Mouse (Mus musculus) intestine, postnatal 0 days (tissue): ENCODE measurements around the gene Art4. TPM values are rescaled to one million over a fixed set of nuclear protein-coding genes. Genes with fewer than 3 reads are reported as not detected.

ENCODE experiments used
- ATAC-seq: fragments of 200-750 bp; cut with Nextera tagmentation; 2 replicates; pipeline ENCODE4 v1.8.0; 2017; ENCODE audit warnings: mild to moderate bottlenecking, moderate TSS enrichment, moderate library complexity
- H3K27ac ChIP-seq: fragments of 300-500 bp; sonication (generic); 2 replicates; pipeline ENCODE4 v1.5.1; 2014; ENCODE audit warnings: mild to moderate bottlenecking, low read depth, low read length, moderate library complexity
- H3K27me3 ChIP-seq: fragments of 300-500 bp; sonication (generic); replicated peaks from 2 replicates; pipeline ENCODE4 v1.6.1; 2014; ENCODE audit warnings: low read length, mixed read lengths; ENCODE audit not compliant: control insufficient read depth, insufficient read depth
- H3K36me3 ChIP-seq: fragments of 300-500 bp; sonication (generic); 2 replicates; pipeline ENCODE4 v1.6.1; 2014; ENCODE audit warnings: mild to moderate bottlenecking, moderate library complexity; ENCODE audit not compliant: control insufficient read depth, insufficient read depth
- H3K4me1 ChIP-seq: fragments of 300-500 bp; sonication (generic); replicated peaks from 2 replicates; pipeline ENCODE4 v1.6.1; 2014; ENCODE audit warnings: antibody characterized with exemption, low read length, mixed read lengths; ENCODE audit not compliant: control insufficient read depth, insufficient read depth
- H3K4me2 ChIP-seq: fragments of 300-500 bp; sonication (generic); replicated peaks from 2 replicates; pipeline ENCODE4 v1.6.1; 2014; ENCODE audit warnings: low read depth, mild to moderate bottlenecking, moderate library complexity
- H3K4me3 ChIP-seq: fragments of 300-500 bp; sonication (generic); 2 replicates; pipeline ENCODE4 v1.5.1; 2014; ENCODE audit warnings: low read depth, low read length
- H3K9ac ChIP-seq: fragments of 300-500 bp; sonication (generic); 2 replicates; pipeline ENCODE4 v1.6.1; 2014; ENCODE audit warnings: mild to moderate bottlenecking, low read depth, low read length
- H3K9me3 ChIP-seq: fragments of 300-500 bp; sonication (generic); 2 replicates; pipeline ENCODE4 v1.6.1; 2016; ENCODE audit warnings: mixed run types; ENCODE audit not compliant: control insufficient read depth
- CTCF ChIP-seq: sonication (generic); IDR thresholded peaks from 2 replicates; pipeline ENCODE4 v1.5.1; 2016; ENCODE audit warnings: low read depth, mild to moderate bottlenecking, control low read depth, antibody characterized with exemption, moderate library complexity
- whole genome bisulfite sequencing: fragments of 180-500 bp; shearing (Covaris S2); extraction: QIAGEN DNeasy Blood & Tissue Kit; methylation state at CpG from one replicate; pipeline ENCODE4 v1.1.7; 2014; 5-methylcytosine and 5-hydroxymethylcytosine counted together
- polyA plus RNA-seq: library from polyadenylated mRNA; unstranded; fragments of >200 nt; fragmentation: Nextera tagmentation; extraction: Ambion mirVana; gene quantifications from 2 replicates; pipeline ENCODE4 v1.2.1, GENCODE M21; 2015

Art4 gene
- polyA plus RNA-seq, 1 experiment from 2014 or later: 0.55 TPM

DNA sequence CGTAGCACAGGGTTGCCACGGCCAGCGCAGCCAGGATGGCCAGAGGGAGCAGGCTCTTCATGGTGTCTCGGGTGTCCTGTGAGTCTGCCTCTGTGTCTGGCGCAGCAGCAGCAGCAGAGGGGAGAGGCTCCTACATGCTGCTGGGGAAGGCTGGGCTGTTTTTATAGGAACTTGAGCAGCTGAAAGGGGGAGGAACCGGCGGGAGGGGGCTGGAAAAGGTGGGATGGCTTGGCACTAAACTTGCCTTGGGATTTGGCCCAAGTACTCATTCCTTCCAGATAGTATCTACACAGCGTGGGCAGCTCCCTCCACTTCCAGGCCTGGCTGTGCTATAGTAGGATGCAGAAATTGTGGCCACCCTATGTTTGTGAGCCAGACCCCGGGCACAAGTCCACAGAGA, 18.1 kb upstream of the Art4 start, which contains the start of gene Mgp:
Mgp (minus strand) TSS at position 154 of the 400 bp plus-strand sequence.
- Histone ChIP-seq H3K36me3 (no peaks in the 10 kb centered on the region), H3K27ac (no peak within 1 kb of the TSS), H3K9me3 (no peaks in the 10 kb centered on the region), H3K4me1 (no peaks in the 10 kb centered on the region), H3K27me3 (no peaks in the 10 kb centered on the region), H3K4me2 (peak within 1 kb of the TSS; percentile 35; the same call in 1 of the 2 replicates), H3K4me3 (peak within 1 kb of the TSS; percentile 20; the same call in 1 of the 2 replicates), H3K9ac (no peak within 1 kb of the TSS)
- no peak for ATAC-seq
- 43% methylated on average over 9 of the region's 9 CpGs for whole genome bisulfite sequencing
- TF ChIP-seq CTCF: 0 out of 2 replicates have a peak, but pooled peaks have one; percentile 2

DNA sequence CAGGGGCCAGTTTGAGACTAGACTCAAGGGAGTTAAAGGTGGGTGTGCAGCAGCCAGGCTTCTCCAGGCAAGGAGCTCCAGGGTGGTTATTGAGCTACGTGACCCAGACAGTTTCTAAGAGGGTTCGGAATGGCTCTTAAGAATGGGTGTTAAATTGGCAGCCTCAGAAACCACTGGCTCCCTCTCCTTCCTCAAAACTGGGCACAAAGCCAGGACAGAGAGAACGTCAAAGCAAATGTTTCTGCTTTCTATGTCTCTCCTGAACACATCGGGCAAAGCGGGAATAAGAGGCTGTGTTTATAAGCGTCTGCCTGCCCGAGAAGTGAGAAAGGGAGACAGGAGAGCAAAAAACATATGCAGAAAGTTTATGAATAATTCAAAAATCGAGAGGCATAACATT, 17.1 kb upstream of the Art4 start:
- 49% methylated on average over 8 of the region's 8 CpGs for WGBS
- no peaks in the 10 kb centered on the region for H3K4me1 ChIP-seq
- H3K27me3 ChIP-seq: no peaks in the 10 kb centered on the region
- 0 out of 2 replicates have a peak overlapping the region, but pooled peaks have one; percentile 35 for H3K4me2 ChIP-seq
- no peak overlapping the region for H3K9ac ChIP-seq
- no peak overlapping the region for H3K4me3 ChIP-seq
- no peak overlapping the region for H3K27ac ChIP-seq
- no peaks in the 10 kb centered on the region for H3K36me3 ChIP-seq
- H3K9me3 ChIP-seq: no peaks in the 10 kb centered on the region
- TF ChIP-seq CTCF: no peak
- ATAC-seq: no peak

DNA sequence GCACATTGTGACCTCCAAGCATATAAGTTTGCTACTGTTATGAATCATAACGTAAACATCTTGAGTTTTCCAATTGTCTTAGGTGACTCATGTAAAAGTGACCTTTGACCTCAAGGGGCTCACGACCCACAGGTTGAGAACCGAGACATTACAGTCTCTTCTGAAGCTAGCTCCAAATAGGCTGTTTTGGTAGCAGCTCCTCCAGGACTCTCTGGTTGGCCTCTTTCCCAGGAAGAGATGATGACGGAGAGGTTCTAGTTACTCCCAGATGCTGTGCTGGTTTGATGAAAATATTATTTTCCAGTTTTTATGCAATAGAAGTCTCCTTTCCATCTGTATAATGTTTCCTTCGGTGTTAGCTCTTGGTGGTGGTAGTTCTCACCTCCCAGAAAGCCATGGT, 11.4 kb upstream of the Art4 start:
- Histone ChIP-seq H3K9me3 (no peaks in the 10 kb centered on the region), H3K36me3 (no peaks in the 10 kb centered on the region), H3K27me3 (no peaks in the 10 kb centered on the region), H3K4me3 (no peak overlapping the region), H3K4me1 (no peaks in the 10 kb centered on the region; the same call in 1 of the 2 replicates), H3K4me2 (no peak overlapping the region), H3K9ac (no peak overlapping the region), H3K27ac (no peak overlapping the region)
- TF ChIP-seq CTCF: no peak
- WGBS: 51% methylated on average over 5 of the region's 5 CpGs
- no peak for ATAC-seq

DNA sequence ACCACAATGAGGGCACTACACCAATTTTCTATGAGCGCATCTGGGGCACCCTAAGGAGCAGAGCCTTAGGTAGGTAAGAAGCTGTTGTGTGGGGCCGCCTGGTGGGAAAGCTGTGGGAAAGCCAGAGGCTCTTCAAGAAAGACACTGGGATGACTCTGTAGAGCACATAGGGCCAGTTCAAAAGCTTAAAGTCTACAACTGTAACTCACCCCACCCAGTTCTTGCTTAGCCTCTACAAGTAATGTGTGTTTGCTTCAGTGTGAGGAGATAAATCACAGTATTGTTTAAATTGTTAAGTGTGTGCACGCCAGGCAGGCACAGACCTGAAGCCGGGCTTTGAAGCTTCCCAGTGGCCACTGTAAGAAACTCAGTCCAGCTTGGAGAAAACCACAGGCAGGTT, 8.6 kb upstream of the Art4 start:
- H3K27ac ChIP-seq: no peak overlapping the region
- H3K4me3 ChIP-seq: no peak overlapping the region
- H3K36me3 ChIP-seq: no peaks in the 10 kb centered on the region
- no peaks in the 10 kb centered on the region for H3K27me3 ChIP-seq
- no peaks in the 10 kb centered on the region for H3K9me3 ChIP-seq
- no peak for TF ChIP-seq CTCF
- H3K4me1 ChIP-seq: no peaks in the 10 kb centered on the region; the same call in 1 of the 2 replicates
- H3K9ac ChIP-seq: no peak overlapping the region
- ATAC-seq: no peak
- 70% methylated on average over 4 of the region's 4 CpGs for WGBS
- H3K4me2 ChIP-seq: no peak overlapping the region

DNA sequence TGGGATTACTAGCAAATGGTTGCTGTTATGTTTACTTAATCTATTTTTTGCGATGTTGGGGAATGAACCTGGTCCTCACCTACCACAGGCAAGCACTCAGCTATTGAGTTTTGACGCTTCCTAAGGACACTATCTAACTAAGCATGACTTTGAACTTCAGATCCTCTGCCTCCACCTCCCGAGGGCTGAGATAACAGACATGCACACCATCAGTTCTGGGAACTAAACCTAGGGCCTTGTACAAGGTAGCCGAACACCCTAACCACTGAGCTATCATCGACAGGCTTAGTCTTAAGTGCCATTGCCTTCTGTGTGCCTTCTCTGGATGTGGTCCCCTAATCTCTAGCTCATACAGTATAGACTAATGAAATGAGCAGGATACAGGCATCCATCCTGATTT, 7.8 kb upstream of the Art4 start:
- no peak for TF ChIP-seq CTCF
- 87% methylated on average over 5 of the region's 5 CpGs for WGBS
- Histone ChIP-seq H3K4me1 (no peaks in the 10 kb centered on the region; the same call in 1 of the 2 replicates), H3K4me2 (no peak overlapping the region), H3K27ac (no peak overlapping the region), H3K27me3 (no peaks in the 10 kb centered on the region), H3K9me3 (no peaks in the 10 kb centered on the region), H3K4me3 (no peak overlapping the region), H3K9ac (no peak overlapping the region), H3K36me3 (no peaks in the 10 kb centered on the region)
- ATAC-seq: no peak

DNA sequence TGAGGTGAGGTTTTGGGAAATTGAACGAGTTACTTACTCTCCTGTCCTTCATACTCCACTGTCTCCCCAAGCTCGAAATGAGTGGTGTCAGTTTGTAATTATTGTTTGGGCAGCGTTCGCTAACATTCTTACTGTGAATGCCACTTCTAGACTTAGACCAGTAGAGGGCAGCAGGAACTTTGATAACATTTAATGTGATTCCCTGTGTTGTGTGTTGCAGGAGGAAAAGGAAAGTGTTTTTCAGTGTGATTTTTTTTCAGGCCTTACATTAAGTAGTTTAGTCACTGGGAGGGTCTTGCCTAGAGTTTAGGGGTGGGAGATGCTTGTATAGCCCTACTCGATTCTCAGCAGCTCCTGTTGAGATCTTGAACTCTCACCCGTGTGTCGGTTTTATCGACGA, 3.5 kb upstream of the Art4 start:
- no peak overlapping the region for H3K4me3 ChIP-seq
- peak; percentile 92 for TF ChIP-seq CTCF
- peaks cover 2% of the 10 kb centered on the region; the same call in 1 of the 2 replicates for H3K4me1 ChIP-seq
- 36% methylated on average over 9 of the region's 9 CpGs for WGBS
- ATAC-seq: peak; percentile 19; the same call in 1 of the 2 replicates
- H3K36me3 ChIP-seq: no peaks in the 10 kb centered on the region
- no peaks in the 10 kb centered on the region for H3K9me3 ChIP-seq
- no peak overlapping the region for H3K4me2 ChIP-seq
- no peaks in the 10 kb centered on the region for H3K27me3 ChIP-seq
- H3K27ac ChIP-seq: no peak overlapping the region
- H3K9ac ChIP-seq: no peak overlapping the region

DNA sequence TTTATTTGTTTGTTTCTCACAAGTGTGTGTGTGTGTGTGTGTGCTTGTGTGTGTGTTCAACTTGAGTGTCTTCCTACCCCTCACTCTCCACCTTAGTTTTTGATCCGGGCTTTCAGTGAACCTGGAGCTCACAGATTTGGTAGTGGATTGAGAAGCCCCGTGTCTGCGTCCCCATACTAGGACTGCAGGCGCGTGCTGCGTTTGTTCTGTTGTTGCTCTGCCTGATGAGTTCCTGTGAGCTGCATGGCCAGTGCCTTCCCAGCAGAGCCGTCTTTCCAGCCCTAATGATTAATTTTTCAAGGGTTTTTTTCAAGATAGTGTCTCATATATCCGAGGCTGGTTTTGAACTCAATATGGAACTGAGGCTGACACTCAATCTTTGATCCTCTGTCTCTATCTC, 887 bp upstream of the Art4 start:
- WGBS: 55% methylated on average over 8 of the region's 8 CpGs
- Histone ChIP-seq H3K4me2 (no peak overlapping the region), H3K4me1 (0 out of 2 replicates have a peak, but pooled peaks cover 2% of the 10 kb centered on the region), H3K36me3 (no peaks in the 10 kb centered on the region), H3K27me3 (no peaks in the 10 kb centered on the region), H3K9ac (no peak overlapping the region), H3K4me3 (no peak overlapping the region), H3K27ac (no peak overlapping the region), H3K9me3 (no peaks in the 10 kb centered on the region)
- no peak for ATAC-seq
- TF ChIP-seq CTCF: no peak
